Mouse (Mus musculus) cerebellum, adult 2 months (tissue): ENCODE data around the gene Grid2.

Experiments used
- CTCF ChIP-seq: fragments of 200-500 bp; IDR thresholded peaks from 2 replicates; pipeline ENCODE4 v1.5.1; 2011; ENCODE audit warnings: low read depth, mild to moderate bottlenecking, control low read depth, low read length, moderate library complexity, borderline replicate concordance; ENCODE audit not compliant: insufficient read depth
- POLR2A ChIP-seq: fragments of 200-500 bp; IDR thresholded peaks from 2 replicates; pipeline ENCODE4 v1.6.1; 2011; ENCODE audit warnings: low read length, control low read depth, borderline replicate concordance; ENCODE audit not compliant: insufficient read depth

DNA sequence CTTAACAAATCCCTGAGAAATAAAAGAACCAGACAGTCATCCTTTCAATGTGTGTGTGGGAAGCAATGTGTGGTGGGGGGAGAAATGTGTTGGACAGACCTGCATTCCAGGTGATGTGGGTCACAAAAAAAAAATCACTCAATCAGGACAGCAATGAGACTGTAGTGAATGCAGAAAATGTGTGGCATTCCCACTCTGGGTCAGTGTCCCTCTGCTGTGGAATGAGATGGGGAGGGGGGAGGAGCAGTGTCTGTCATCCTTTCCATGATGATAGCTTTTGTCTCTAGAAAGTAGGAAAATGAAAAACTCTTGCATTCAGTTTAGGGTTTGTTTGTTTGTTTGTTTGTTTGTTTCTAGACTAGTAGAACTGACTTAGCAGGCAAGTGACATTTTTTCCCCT lies 1392.0 kb downstream of the Grid2 start:
- TF ChIP-seq CTCF (no peak), POLR2A (no peak)
